Mouse (Mus musculus): ENCODE measurements at regions not wholly inside any gene's neighbourhood (a gene's known extent, or its start where the extent isn't known, plus 50 kb on each side); places are given as distances from the start of the nearest gene placed in this dataset.
"Not testable (repeated sequence)": the region's sequence is repeated elsewhere in the genome, so short reads cannot be mapped to it uniquely, and the experiment has no call there.

DNA sequence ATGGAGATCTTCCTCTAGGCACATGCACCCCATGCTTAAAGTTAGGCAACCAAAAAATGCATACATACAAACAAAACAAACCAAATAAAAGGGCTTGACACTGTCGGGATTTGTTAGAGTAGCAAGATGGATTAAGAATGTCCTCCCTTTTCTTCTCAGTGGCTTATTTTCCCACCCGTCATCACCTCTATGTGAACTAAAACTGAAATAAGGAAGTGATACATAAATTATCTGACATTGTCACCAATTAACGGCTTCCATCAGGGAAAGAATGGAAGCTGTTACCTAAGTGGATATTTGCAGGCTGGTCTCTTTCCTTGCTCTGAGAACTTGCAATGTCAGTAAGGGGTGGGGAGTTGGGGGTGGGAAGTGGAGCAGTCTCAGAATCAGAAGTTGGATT is 541.5 kb downstream of the Diaph3 start:
- Histone ChIP-seq H3K36me3 (ENCODE audit: control insufficient read depth, insufficient read depth, low read length, poor library complexity, severe bottlenecking) (no peaks in the 10 kb centered on the region), H3K9me3 (ENCODE audit: control insufficient read depth, insufficient read depth, low read depth, low read length) (peaks cover 3% of the 10 kb centered on the region; the same call in 1 of the 2 replicates), H3K27ac (ENCODE audit: insufficient read depth, low read depth, low read length, poor library complexity, severe bottlenecking) (no peak overlapping the region), H3K4me1 (ENCODE audit: control insufficient read depth in 2 of 2, insufficient read depth in 2 of 2, low read length in 2 of 2, poor library complexity in 1 of 2) (no peaks in the 10 kb centered on the region), H3K4me3 (ENCODE audit: insufficient read depth in 1 of 2, low read depth in 1 of 2, low read length in 2 of 2, poor library complexity in 1 of 2, severe bottlenecking in 1 of 2) (no peak overlapping the region), H3K9ac (ENCODE audit: insufficient read depth, low read depth, low read length, poor library complexity, severe bottlenecking) (no peak overlapping the region)
- in situ Hi-C loops (cut with MboI; ENCODE audit: low sequenced_read_pairs in 2 of 2, unreplicated experiment in 2 of 2), result no loop called here
- DNase-seq (ENCODE audit: low read depth, low spot score), result no peak
- TF ChIP-seq MAFK (IDR thresholded peaks at IDR 0.05; ENCODE audit: insufficient read depth, low read depth, low read length), result no peak
- TF ChIP-seq ZC3H11A (IDR thresholded peaks at IDR 0.05; ENCODE audit: borderline replicate concordance, low read depth, low read length), result no peak
- TF ChIP-seq HCFC1 (IDR thresholded peaks at IDR 0.05; ENCODE audit: borderline replicate concordance, insufficient read depth, low read length), result no peak
- no peak for TF ChIP-seq ZNF384 (IDR thresholded peaks at IDR 0.05; ENCODE audit: low read depth, low read length)
- TF ChIP-seq CHD2 (IDR thresholded peaks at IDR 0.05; ENCODE audit: low read depth, low read length), result no peak

DNA sequence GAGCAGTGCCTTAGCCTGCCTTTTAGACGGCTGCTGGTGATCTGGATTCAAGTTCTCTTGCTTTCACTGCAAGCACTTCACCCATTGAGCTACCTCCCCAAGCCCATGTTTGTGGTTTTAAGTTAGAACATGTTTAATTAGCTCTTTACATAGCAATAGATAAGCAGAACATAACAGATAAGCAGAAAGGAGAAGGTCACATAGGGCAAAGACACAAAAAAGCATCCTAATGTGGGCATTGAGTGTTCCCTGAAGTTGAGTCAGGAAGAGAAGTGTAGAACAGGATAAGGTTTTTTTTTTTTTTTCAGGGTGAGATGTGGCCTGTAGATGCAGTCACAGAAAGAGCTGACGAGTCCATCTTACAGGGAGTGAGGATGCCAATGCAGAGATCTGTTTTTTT is 552.5 kb downstream of the Diaph3 start:
- H3K9ac ChIP-seq (ENCODE audit: insufficient read depth, low read depth, low read length, poor library complexity, severe bottlenecking), result no peak overlapping the region
- H3K4me1 ChIP-seq (ENCODE audit: control insufficient read depth in 2 of 2, insufficient read depth in 2 of 2, low read length in 2 of 2, poor library complexity in 1 of 2), result no peaks in the 10 kb centered on the region
- peaks cover 2% of the 10 kb centered on the region; the same call in 1 of the 2 replicates for H3K9me3 ChIP-seq (ENCODE audit: control insufficient read depth, insufficient read depth, low read depth, low read length)
- in situ Hi-C loops (cut with MboI; ENCODE audit: low sequenced_read_pairs in 2 of 2, unreplicated experiment in 2 of 2), result no loop called here
- no peak overlapping the region for H3K4me3 ChIP-seq (ENCODE audit: insufficient read depth in 1 of 2, low read depth in 1 of 2, low read length in 2 of 2, poor library complexity in 1 of 2, severe bottlenecking in 1 of 2)
- TF ChIP-seq CHD2 (IDR thresholded peaks at IDR 0.05; ENCODE audit: low read depth, low read length), result no peak
- no peak for TF ChIP-seq HCFC1 (IDR thresholded peaks at IDR 0.05; ENCODE audit: borderline replicate concordance, insufficient read depth, low read length)
- TF ChIP-seq ZC3H11A (IDR thresholded peaks at IDR 0.05; ENCODE audit: borderline replicate concordance, low read depth, low read length), result no peak
- no peak for TF ChIP-seq MAFK (IDR thresholded peaks at IDR 0.05; ENCODE audit: insufficient read depth, low read depth, low read length)
- no peak for TF ChIP-seq ZNF384 (IDR thresholded peaks at IDR 0.05; ENCODE audit: low read depth, low read length)
- H3K27ac ChIP-seq (ENCODE audit: insufficient read depth, low read depth, low read length, poor library complexity, severe bottlenecking), result no peak overlapping the region
- no peaks in the 10 kb centered on the region for H3K36me3 ChIP-seq (ENCODE audit: control insufficient read depth, insufficient read depth, low read length, poor library complexity, severe bottlenecking)
- DNase-seq (ENCODE audit: low read depth, low spot score), result no peak

DNA sequence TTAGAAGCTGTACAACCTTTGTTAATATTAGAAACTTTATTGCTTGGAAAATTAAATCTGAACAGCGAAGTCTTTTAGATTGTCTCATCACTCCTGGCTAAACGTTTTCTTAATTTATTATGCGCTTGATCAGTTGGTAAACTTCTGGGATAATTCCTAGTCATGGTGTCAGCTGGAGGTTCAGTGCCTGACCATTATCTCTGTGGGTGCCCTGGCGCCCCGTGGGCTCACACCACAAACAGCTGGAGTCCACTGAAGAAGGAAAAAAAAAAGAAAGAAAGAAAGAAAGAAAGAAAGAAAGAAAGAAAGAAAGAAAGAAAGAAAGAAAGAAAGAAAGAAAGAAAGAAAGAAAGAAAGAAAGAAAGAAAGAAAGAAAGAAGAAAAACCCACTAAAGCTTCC is 555.1 kb downstream of the Diaph3 start:
- in situ Hi-C loops (cut with MboI; ENCODE audit: low sequenced_read_pairs in 2 of 2, unreplicated experiment in 2 of 2); DNase-seq (ENCODE audit: low read depth, low spot score); H3K4me1 ChIP-seq (ENCODE audit: control insufficient read depth in 2 of 2, insufficient read depth in 2 of 2, low read length in 2 of 2, poor library complexity in 1 of 2); H3K4me3 ChIP-seq (ENCODE audit: insufficient read depth in 1 of 2, low read depth in 1 of 2, low read length in 2 of 2, poor library complexity in 1 of 2, severe bottlenecking in 1 of 2); H3K36me3 ChIP-seq (ENCODE audit: control insufficient read depth, insufficient read depth, low read length, poor library complexity, severe bottlenecking); H3K9me3 ChIP-seq (ENCODE audit: control insufficient read depth, insufficient read depth, low read depth, low read length); H3K9ac ChIP-seq (ENCODE audit: insufficient read depth, low read depth, low read length, poor library complexity, severe bottlenecking); H3K27ac ChIP-seq (ENCODE audit: insufficient read depth, low read depth, low read length, poor library complexity, severe bottlenecking): not testable (repeated sequence)

DNA sequence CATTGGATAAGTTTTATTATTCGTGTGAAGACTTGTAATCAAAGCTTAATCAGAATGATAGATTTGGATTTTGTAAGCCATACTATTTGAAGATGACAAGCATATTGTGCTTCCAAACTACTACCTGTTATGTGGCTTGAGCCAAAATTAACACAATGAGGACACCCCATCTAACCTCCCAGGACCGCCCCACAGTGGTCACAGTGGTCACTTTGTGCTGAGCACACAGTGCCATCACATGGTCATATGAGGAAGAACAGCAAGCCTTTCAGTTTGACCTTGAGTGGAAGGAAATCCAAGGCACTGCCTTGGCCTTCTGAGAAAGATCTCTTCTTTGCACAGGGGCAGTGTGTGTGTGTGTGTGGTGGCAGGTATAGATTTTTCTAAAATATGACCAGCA is 578.3 kb downstream of the Diaph3 start:
- DNase-seq (ENCODE audit: low read depth, low spot score), result peak; percentile 16
- Histone ChIP-seq H3K9me3 (ENCODE audit: control insufficient read depth, insufficient read depth, low read depth, low read length) (no peaks in the 10 kb centered on the region), H3K4me1 (ENCODE audit: control insufficient read depth in 2 of 2, insufficient read depth in 2 of 2, low read length in 2 of 2, poor library complexity in 1 of 2) (no peaks in the 10 kb centered on the region), H3K9ac (ENCODE audit: insufficient read depth, low read depth, low read length, poor library complexity, severe bottlenecking) (no peak overlapping the region), H3K27ac (ENCODE audit: insufficient read depth, low read depth, low read length, poor library complexity, severe bottlenecking) (no peak overlapping the region), H3K4me3 (ENCODE audit: insufficient read depth in 1 of 2, low read depth in 1 of 2, low read length in 2 of 2, poor library complexity in 1 of 2, severe bottlenecking in 1 of 2) (no peak overlapping the region), H3K36me3 (ENCODE audit: control insufficient read depth, insufficient read depth, low read length, poor library complexity, severe bottlenecking) (no peaks in the 10 kb centered on the region)
- peak; percentile 62 for TF ChIP-seq ZC3H11A (IDR thresholded peaks at IDR 0.05; ENCODE audit: borderline replicate concordance, low read depth, low read length)
- no peak for TF ChIP-seq MAFK (IDR thresholded peaks at IDR 0.05; ENCODE audit: insufficient read depth, low read depth, low read length)
- in situ Hi-C loops (cut with MboI; ENCODE audit: low sequenced_read_pairs in 2 of 2, unreplicated experiment in 2 of 2), result no loop called here

DNA sequence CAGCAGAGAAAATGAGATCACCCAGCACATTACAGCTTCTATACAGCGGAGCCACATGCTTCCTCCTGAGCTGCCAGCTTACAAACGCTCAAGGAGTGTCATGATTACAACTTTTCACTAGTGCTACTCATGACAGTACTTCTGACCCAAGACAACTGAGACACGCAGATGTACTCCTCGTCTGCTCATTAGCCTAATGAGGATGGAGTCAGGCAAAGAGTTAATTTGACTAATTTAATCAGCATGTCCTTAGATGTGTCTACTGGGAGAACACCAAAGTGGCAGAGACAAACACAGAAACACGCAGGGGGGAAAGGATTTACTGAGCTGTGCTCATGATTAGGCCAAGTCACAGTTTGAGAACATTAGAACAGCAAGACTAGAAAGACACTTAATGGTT is 603.0 kb downstream of the Diaph3 start:
- no peak overlapping the region for H3K4me3 ChIP-seq (ENCODE audit: insufficient read depth in 1 of 2, low read depth in 1 of 2, low read length in 2 of 2, poor library complexity in 1 of 2, severe bottlenecking in 1 of 2)
- no peak overlapping the region for H3K9ac ChIP-seq (ENCODE audit: insufficient read depth, low read depth, low read length, poor library complexity, severe bottlenecking)
- no peaks in the 10 kb centered on the region for H3K4me1 ChIP-seq (ENCODE audit: control insufficient read depth in 2 of 2, insufficient read depth in 2 of 2, low read length in 2 of 2, poor library complexity in 1 of 2)
- no peaks in the 10 kb centered on the region for H3K9me3 ChIP-seq (ENCODE audit: control insufficient read depth, insufficient read depth, low read depth, low read length)
- TF ChIP-seq CHD2 (IDR thresholded peaks at IDR 0.05; ENCODE audit: low read depth, low read length), result no peak
- TF ChIP-seq ZC3H11A (IDR thresholded peaks at IDR 0.05; ENCODE audit: borderline replicate concordance, low read depth, low read length), result no peak
- TF ChIP-seq MAFK (IDR thresholded peaks at IDR 0.05; ENCODE audit: insufficient read depth, low read depth, low read length), result no peak
- TF ChIP-seq HCFC1 (IDR thresholded peaks at IDR 0.05; ENCODE audit: borderline replicate concordance, insufficient read depth, low read length), result no peak
- no peak for TF ChIP-seq ZNF384 (IDR thresholded peaks at IDR 0.05; ENCODE audit: low read depth, low read length)
- no peak overlapping the region for H3K27ac ChIP-seq (ENCODE audit: insufficient read depth, low read depth, low read length, poor library complexity, severe bottlenecking)
- no peaks in the 10 kb centered on the region for H3K36me3 ChIP-seq (ENCODE audit: control insufficient read depth, insufficient read depth, low read length, poor library complexity, severe bottlenecking)
- in situ Hi-C loops (cut with MboI; ENCODE audit: low sequenced_read_pairs in 2 of 2, unreplicated experiment in 2 of 2), result no loop called here
- DNase-seq (ENCODE audit: low read depth, low spot score), result no peak

All from ES-E14 (cell line).